Mouse (Mus musculus) hindbrain, embryonic 11.5 days (tissue): Measurements from ENCODE around the gene Lbhd1. TPM values are rescaled to one million over a fixed set of nuclear protein-coding genes. Genes with fewer than 3 reads are reported as not detected.

Experiments used
- ATAC-seq: fragments of 200-750 bp; cut with Nextera tagmentation; 2 replicates; pipeline ENCODE4 v1.8.0; 2017; ENCODE audit warnings: mild to moderate bottlenecking, moderate TSS enrichment, moderate library complexity; ENCODE audit not compliant: low FRiP score
- DNase-seq: peaks from one replicate; pipeline ENCODE4 v3.0.0-alpha.2; 2015; ENCODE audit warnings: low spot score
- H3K27ac ChIP-seq: fragments of 300-500 bp; sonication (generic); 2 replicates; pipeline ENCODE4 v1.5.1; 2014; ENCODE audit warnings: mild to moderate bottlenecking, low read depth, low read length
- H3K27me3 ChIP-seq: fragments of 300-500 bp; sonication (generic); 2 replicates; pipeline ENCODE4 v1.6.1; 2014; ENCODE audit warnings: mild to moderate bottlenecking, low read length, moderate library complexity, mixed read lengths; ENCODE audit not compliant: control insufficient read depth, insufficient read depth
- H3K36me3 ChIP-seq: fragments of 300-500 bp; sonication (generic); 2 replicates; pipeline ENCODE4 v1.6.1; 2014; ENCODE audit warnings: mild to moderate bottlenecking, low read length, moderate library complexity, mixed read lengths; ENCODE audit not compliant: control insufficient read depth, insufficient read depth
- H3K4me1 ChIP-seq: fragments of 300-500 bp; sonication (generic); replicated peaks from 2 replicates; pipeline ENCODE4 v1.6.1; 2014; ENCODE audit warnings: low read length, mixed read lengths; ENCODE audit not compliant: control insufficient read depth, insufficient read depth
- H3K4me2 ChIP-seq: fragments of 300-500 bp; sonication (generic); replicated peaks from 2 replicates; pipeline ENCODE4 v1.6.1; 2014; ENCODE audit warnings: mild to moderate bottlenecking, low read depth, low read length
- H3K4me3 ChIP-seq: fragments of 300-500 bp; sonication (generic); 2 replicates; pipeline ENCODE4 v1.5.1; 2014; ENCODE audit warnings: low read depth, low read length
- H3K9ac ChIP-seq: fragments of 300-500 bp; sonication (generic); 2 replicates; pipeline ENCODE4 v1.6.1; 2014; ENCODE audit warnings: low read depth, low read length
- H3K9me3 ChIP-seq: fragments of 300-500 bp; sonication (generic); 2 replicates; pipeline ENCODE4 v1.6.1; 2016; ENCODE audit warnings: low read length; ENCODE audit not compliant: control insufficient read depth
- WGBS: fragments of 180-500 bp; shearing (Covaris S2); extraction: QIAGEN DNeasy Blood & Tissue Kit; methylation state at CpG from one replicate; pipeline ENCODE4 v1.1.7; 2014; 5-methylcytosine and 5-hydroxymethylcytosine counted together
- polyA plus RNA-seq: library from polyadenylated mRNA; unstranded; fragments of >200 nt; fragmentation: Nextera tagmentation; extraction: Ambion mirVana; gene quantifications from 2 replicates; pipeline ENCODE4 v1.2.1, GENCODE M21; 2014

Gene Lbhd1
- polyA plus RNA-seq, 1 experiment from 2014 or later, result 103 TPM

GRCm38 (mm10) chr19:8919684-8920072, 36.1 kb downstream of the Lbhd1 start:
- H3K27ac ChIP-seq, result 0 out of 2 replicates have a peak overlapping the region, but pooled peaks have one; percentile 80
- H3K9me3 ChIP-seq, result no peaks in the 10 kb centered on the region
- WGBS, result 72% methylated on average over 6 of the region's 6 CpGs
- peak overlapping the region; percentile 74 for H3K4me2 ChIP-seq
- ATAC-seq, result no peak
- H3K4me3 ChIP-seq, result peak overlapping the region; percentile 84; the same call in 1 of the 2 replicates
- no peaks in the 10 kb centered on the region; the same call in 1 of the 2 replicates for H3K4me1 ChIP-seq
- no peaks in the 10 kb centered on the region for H3K27me3 ChIP-seq
- no peak for DNase-seq
- peaks cover 6% of the 10 kb centered on the region; the same call in 1 of the 2 replicates for H3K36me3 ChIP-seq
- H3K9ac ChIP-seq, result peak overlapping the region; percentile 77

GRCm38 (mm10) chr19:8920073-8920736, 36.7 kb downstream of the Lbhd1 start, which contains the start of gene B3gat3:
TSS of gene B3gat3 (plus strand) at chr19:8920374.
- Histone ChIP-seq H3K4me3 (peak within 1 kb of the TSS; percentile 84), H3K9me3 (no peaks in the 10 kb centered on the region), H3K4me1 (no peaks in the 10 kb centered on the region; the same call in 1 of the 2 replicates), H3K9ac (peak within 1 kb of the TSS; percentile 77), H3K4me2 (peak within 1 kb of the TSS; percentile 74), H3K36me3 (peaks cover 4% of the 10 kb centered on the region; the same call in 1 of the 2 replicates), H3K27me3 (no peaks in the 10 kb centered on the region), H3K27ac (peak within 1 kb of the TSS; percentile 80)
- ATAC-seq (peak; percentile 98), DNase-seq (peak; percentile 95)
- WGBS, result 3% methylated on average over 41 of the region's 50 CpGs

- no peaks in the 10 kb centered on the region for H3K27me3 ChIP-seq
- 2% methylated on average over 6 of the region's 6 CpGs for WGBS
- H3K4me1 ChIP-seq, result no peaks in the 10 kb centered on the region; the same call in 1 of the 2 replicates
- H3K36me3 ChIP-seq, result peaks cover 4% of the 10 kb centered on the region; the same call in 1 of the 2 replicates
- ATAC-seq (peak; percentile 47; the same call in 1 of the 2 replicates), DNase-seq (peak; percentile 52)
- H3K4me3 ChIP-seq, result peak overlapping the region; percentile 84
- peak overlapping the region; percentile 74 for H3K4me2 ChIP-seq
- no peaks in the 10 kb centered on the region for H3K9me3 ChIP-seq
- H3K27ac ChIP-seq, result peak overlapping the region; percentile 80; the same call in 1 of the 2 replicates
- H3K9ac ChIP-seq, result peak overlapping the region; percentile 77
Observed at GRCm38 (mm10) chr19:8920836-8921291, 37.3 kb downstream of the Lbhd1 start.

GRCm38 (mm10) chr19:8921741-8922140, 38.2 kb downstream of the Lbhd1 start:
- ATAC-seq (no peak), DNase-seq (no peak)
- H3K4me3 ChIP-seq, result no peak overlapping the region
- WGBS, result 73% methylated on average over 9 of the region's 9 CpGs
- no peak overlapping the region for H3K27ac ChIP-seq
- H3K4me1 ChIP-seq, result no peaks in the 10 kb centered on the region; the same call in 1 of the 2 replicates
- H3K27me3 ChIP-seq, result no peaks in the 10 kb centered on the region
- no peaks in the 10 kb centered on the region for H3K9me3 ChIP-seq
- 0 out of 2 replicates have a peak overlapping the region, but pooled peaks have one; percentile 4 for H3K9ac ChIP-seq
- peak overlapping the region; percentile 74 for H3K4me2 ChIP-seq
- no peaks in the 10 kb centered on the region for H3K36me3 ChIP-seq

DNA sequence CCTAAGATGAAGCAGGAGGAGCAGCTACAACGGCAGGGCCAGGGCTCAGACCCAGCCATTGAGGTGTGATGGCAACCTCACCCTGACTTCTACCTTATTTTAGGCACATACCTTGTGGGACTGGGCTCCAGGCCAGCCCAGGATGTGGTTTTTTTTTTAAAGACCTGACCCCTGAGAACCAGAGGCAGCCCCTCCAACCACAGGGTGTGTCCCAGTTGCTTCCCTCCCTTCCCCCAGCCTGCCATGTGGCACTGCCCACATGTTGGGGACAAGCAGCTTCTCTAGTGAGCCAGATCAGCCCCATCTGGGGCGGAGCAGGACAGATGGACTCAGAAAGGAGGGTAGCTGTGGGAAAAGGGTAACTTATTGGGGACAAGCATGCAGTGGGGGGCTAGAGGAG, 43.2 kb downstream of the Lbhd1 start:
- Histone ChIP-seq H3K4me2 (no peak overlapping the region), H3K9ac (no peak overlapping the region), H3K9me3 (no peaks in the 10 kb centered on the region), H3K4me1 (no peaks in the 10 kb centered on the region), H3K4me3 (no peak overlapping the region), H3K27ac (no peak overlapping the region), H3K27me3 (no peaks in the 10 kb centered on the region), H3K36me3 (no peaks in the 10 kb centered on the region)
- WGBS, result 82% methylated on average over 2 of the region's 2 CpGs
- DNase-seq, result no peak
- ATAC-seq, result no peak

- no peak for ATAC-seq
Observed at GRCm38 (mm10) chr19:8927891-8928525, 44.5 kb downstream of the Lbhd1 start.

DNA sequence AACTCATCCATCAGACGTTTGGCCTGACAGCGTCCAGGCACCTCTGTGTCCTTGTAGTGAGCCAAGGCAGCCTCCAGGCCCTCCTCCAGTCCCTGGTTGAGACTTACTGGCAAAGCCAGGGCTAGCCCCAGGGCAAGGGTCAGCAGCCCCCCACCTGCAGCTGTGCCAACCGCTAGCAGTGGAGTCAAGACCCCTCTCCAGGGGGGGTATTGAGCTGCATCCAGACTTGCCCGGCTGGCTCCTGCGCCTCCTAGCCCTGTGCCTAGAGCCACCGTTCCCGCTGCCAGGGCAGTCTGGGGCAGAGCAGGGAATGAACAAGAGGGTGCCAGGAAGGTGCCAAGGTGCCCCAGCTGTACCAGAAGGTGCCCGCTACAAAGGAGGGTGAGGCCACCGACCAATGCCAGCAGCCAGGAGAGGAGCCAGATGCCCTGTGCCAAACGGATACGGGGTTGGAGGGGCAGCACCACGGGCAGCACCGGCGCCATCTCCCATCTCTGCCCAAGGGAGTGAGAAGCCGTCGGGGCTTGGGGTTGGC, 45.2 kb downstream of the Lbhd1 start:
- no peak overlapping the region for H3K27ac ChIP-seq
- no peaks in the 10 kb centered on the region for H3K9me3 ChIP-seq
- no peak for DNase-seq
- H3K27me3 ChIP-seq, result no peaks in the 10 kb centered on the region
- WGBS, result 16% methylated on average over 16 of the region's 16 CpGs
- no peaks in the 10 kb centered on the region for H3K36me3 ChIP-seq
- H3K9ac ChIP-seq, result peak overlapping the region; percentile 64; the same call in 1 of the 2 replicates
- peak; percentile 34 for ATAC-seq
- H3K4me3 ChIP-seq, result peak overlapping the region; percentile 48
- no peaks in the 10 kb centered on the region for H3K4me1 ChIP-seq
- peak overlapping the region; percentile 70 for H3K4me2 ChIP-seq

More at GRCm38 (mm10) chr19:8927891-8928525, 44.5 kb downstream of the Lbhd1 start:
- Histone ChIP-seq H3K9ac (no peak overlapping the region), H3K4me1 (no peaks in the 10 kb centered on the region), H3K27me3 (no peaks in the 10 kb centered on the region), H3K4me2 (no peak overlapping the region), H3K4me3 (no peak overlapping the region), H3K27ac (no peak overlapping the region), H3K36me3 (no peaks in the 10 kb centered on the region), H3K9me3 (no peaks in the 10 kb centered on the region)
- WGBS, result 90% methylated on average over 12 of the region's 12 CpGs
- no peak for DNase-seq

GRCm38 (mm10) chr19:8929224-8930088, 45.9 kb downstream of the Lbhd1 start, which contains the start of the genes Rom1 and Eml3:
TSS of gene Rom1 (minus strand) at chr19:8929356.
TSS of gene Eml3 (plus strand) at chr19:8929552.
- H3K36me3 ChIP-seq, result no peaks in the 10 kb centered on the region
- no peaks in the 10 kb centered on the region for H3K27me3 ChIP-seq
- no peaks in the 10 kb centered on the region for H3K9me3 ChIP-seq
- H3K4me1 ChIP-seq, result no peaks in the 10 kb centered on the region
- DNase-seq (peak; percentile 76), ATAC-seq (peak; percentile 82)
- H3K9ac ChIP-seq, result peak within 1 kb of the TSS; percentile 64
- H3K27ac ChIP-seq, result no peak within 1 kb of the TSS; the same call in 1 of the 2 replicates
- peak within 1 kb of the TSS; percentile 70 for H3K4me2 ChIP-seq
- H3K4me3 ChIP-seq, result peak within 1 kb of the TSS; percentile 48
- under 1% methylated on average over 44 of the region's 74 CpGs for WGBS
